Mouse (Mus musculus): ENCODE results near the gene Bach1. TPM values are rescaled to one million over a fixed set of nuclear protein-coding genes. Genes with fewer than 3 reads are reported as not detected.
"Not testable (repeated sequence)": the region's sequence is repeated elsewhere in the genome, so short reads cannot be mapped to it uniquely, and the experiment has no call there.

Gene Bach1
- polyA plus RNA-seq, 1 experiment from 2014 or later, result 9.6 TPM

GRCm38 (mm10) chr16:87671336-87671735, 27.4 kb upstream of the Bach1 start:
- 68% methylated on average over 12 of the region's 12 CpGs for WGBS
- H3K9me3 ChIP-seq (replicated peaks; ENCODE audit: control insufficient read depth, low read length), result no peaks in the 10 kb centered on the region
- no peak overlapping the region for H3K9ac ChIP-seq (ENCODE audit: low read length)
- no peaks in the 10 kb centered on the region for H3K36me3 ChIP-seq (ENCODE audit: control insufficient read depth, insufficient read depth, low read length)
- 0 out of 2 replicates have a peak, but pooled peaks cover 3% of the 10 kb centered on the region for H3K4me1 ChIP-seq (ENCODE audit: control insufficient read depth, insufficient read depth, low read length)
- H3K4me2 ChIP-seq (ENCODE audit: low read depth, low read length), result no peak overlapping the region
- H3K4me3 ChIP-seq (replicated peaks; ENCODE audit: low read length), result no peak overlapping the region
- no peak overlapping the region for H3K27ac ChIP-seq (ENCODE audit: low read length)
- no peak for ATAC-seq (ENCODE audit: insufficient read depth, low FRiP score)
- H3K27me3 ChIP-seq (ENCODE audit: control insufficient read depth, insufficient read depth, low read length), result no peaks in the 10 kb centered on the region

- Histone ChIP-seq H3K36me3 (ENCODE audit: control insufficient read depth, insufficient read depth, low read length) (no peaks in the 10 kb centered on the region), H3K27me3 (ENCODE audit: control insufficient read depth, insufficient read depth, low read length) (no peaks in the 10 kb centered on the region), H3K9ac (ENCODE audit: low read length) (no peak overlapping the region), H3K4me1 (ENCODE audit: control insufficient read depth, insufficient read depth, low read length) (0 out of 2 replicates have a peak, but pooled peaks cover 3% of the 10 kb centered on the region), H3K4me3 (replicated peaks; ENCODE audit: low read length) (no peak overlapping the region), H3K27ac (ENCODE audit: low read length) (no peak overlapping the region), H3K4me2 (ENCODE audit: low read depth, low read length) (no peak overlapping the region), H3K9me3 (replicated peaks; ENCODE audit: control insufficient read depth, low read length) (no peaks in the 10 kb centered on the region)
- no peak for ATAC-seq (ENCODE audit: insufficient read depth, low FRiP score)
- WGBS, result 71% methylated on average over 7 of the region's 7 CpGs
Observed at GRCm38 (mm10) chr16:87673155-87673554, 25.6 kb upstream of the Bach1 start.

- H3K9ac ChIP-seq (ENCODE audit: low read length), result no peak overlapping the region
- 0 out of 2 replicates have a peak, but pooled peaks cover 3% of the 10 kb centered on the region for H3K4me1 ChIP-seq (ENCODE audit: control insufficient read depth, insufficient read depth, low read length)
- 50% methylated on average over 10 of the region's 10 CpGs for WGBS
- no peaks in the 10 kb centered on the region for H3K27me3 ChIP-seq (ENCODE audit: control insufficient read depth, insufficient read depth, low read length)
- H3K27ac ChIP-seq (ENCODE audit: low read length), result no peak overlapping the region
- H3K36me3 ChIP-seq (ENCODE audit: control insufficient read depth, insufficient read depth, low read length), result no peaks in the 10 kb centered on the region
- H3K4me3 ChIP-seq (replicated peaks; ENCODE audit: low read length), result no peak overlapping the region
- H3K9me3 ChIP-seq (replicated peaks; ENCODE audit: control insufficient read depth, low read length), result no peaks in the 10 kb centered on the region
- no peak for ATAC-seq (ENCODE audit: insufficient read depth, low FRiP score)
- no peak overlapping the region for H3K4me2 ChIP-seq (ENCODE audit: low read depth, low read length)
Observed at GRCm38 (mm10) chr16:87676182-87676581, 22.6 kb upstream of the Bach1 start.

- H3K4me1 ChIP-seq (ENCODE audit: control insufficient read depth, insufficient read depth, low read length), result no peaks in the 10 kb centered on the region
- no peak; the same call in 1 of the 2 replicates for ATAC-seq (ENCODE audit: insufficient read depth, low FRiP score)
- 0 out of 2 replicates have a peak overlapping the region, but pooled peaks have one; percentile 6 for H3K4me2 ChIP-seq (ENCODE audit: low read depth, low read length)
- no peak overlapping the region for H3K4me3 ChIP-seq (replicated peaks; ENCODE audit: low read length)
- H3K27me3 ChIP-seq (ENCODE audit: control insufficient read depth, insufficient read depth, low read length), result no peaks in the 10 kb centered on the region
- H3K9me3 ChIP-seq (replicated peaks; ENCODE audit: control insufficient read depth, low read length), result no peaks in the 10 kb centered on the region
- no peak overlapping the region for H3K9ac ChIP-seq (ENCODE audit: low read length)
- H3K36me3 ChIP-seq (ENCODE audit: control insufficient read depth, insufficient read depth, low read length), result no peaks in the 10 kb centered on the region
- WGBS, result 56% methylated on average over 11 of the region's 11 CpGs
- no peak overlapping the region for H3K27ac ChIP-seq (ENCODE audit: low read length)
Observed at GRCm38 (mm10) chr16:87678667-87679066, 20.1 kb upstream of the Bach1 start.

GRCm38 (mm10) chr16:87680912-87681634, 17.7 kb upstream of the Bach1 start:
- H3K4me1 ChIP-seq (ENCODE audit: control insufficient read depth, insufficient read depth, low read length), result no peaks in the 10 kb centered on the region
- no peak overlapping the region for H3K4me3 ChIP-seq (replicated peaks; ENCODE audit: low read length)
- H3K27ac ChIP-seq (ENCODE audit: low read length), result no peak overlapping the region
- ATAC-seq (ENCODE audit: insufficient read depth, low FRiP score), result no peak
- no peak overlapping the region for H3K4me2 ChIP-seq (ENCODE audit: low read depth, low read length)
- H3K9ac ChIP-seq (ENCODE audit: low read length), result no peak overlapping the region
- no peaks in the 10 kb centered on the region for H3K36me3 ChIP-seq (ENCODE audit: control insufficient read depth, insufficient read depth, low read length)
- 83% methylated on average over 9 of the region's 9 CpGs for WGBS
- H3K27me3 ChIP-seq (ENCODE audit: control insufficient read depth, insufficient read depth, low read length), result no peaks in the 10 kb centered on the region
- H3K9me3 ChIP-seq (replicated peaks; ENCODE audit: control insufficient read depth, low read length), result no peaks in the 10 kb centered on the region

- no peak overlapping the region for H3K9ac ChIP-seq (ENCODE audit: low read length)
- 47% methylated on average over 3 of the region's 3 CpGs for WGBS
- no peaks in the 10 kb centered on the region for H3K9me3 ChIP-seq (replicated peaks; ENCODE audit: control insufficient read depth, low read length)
- H3K4me2 ChIP-seq (ENCODE audit: low read depth, low read length), result no peak overlapping the region
- H3K27me3 ChIP-seq (ENCODE audit: control insufficient read depth, insufficient read depth, low read length), result no peaks in the 10 kb centered on the region
- no peak overlapping the region for H3K4me3 ChIP-seq (replicated peaks; ENCODE audit: low read length)
- no peaks in the 10 kb centered on the region for H3K4me1 ChIP-seq (ENCODE audit: control insufficient read depth, insufficient read depth, low read length)
- ATAC-seq (ENCODE audit: insufficient read depth, low FRiP score), result no peak
- no peak overlapping the region for H3K27ac ChIP-seq (ENCODE audit: low read length)
- no peaks in the 10 kb centered on the region for H3K36me3 ChIP-seq (ENCODE audit: control insufficient read depth, insufficient read depth, low read length)
Observed at GRCm38 (mm10) chr16:87681848-87682247, 16.9 kb upstream of the Bach1 start.

GRCm38 (mm10) chr16:87686458-87686857, 12.3 kb upstream of the Bach1 start:
- 49% methylated on average over 1 of the region's 1 CpGs for WGBS

GRCm38 (mm10) chr16:87687346-87687745, 11.4 kb upstream of the Bach1 start:
- Histone ChIP-seq H3K4me1 (ENCODE audit: control insufficient read depth, insufficient read depth, low read length) (no peaks in the 10 kb centered on the region), H3K4me3 (replicated peaks; ENCODE audit: low read length) (no peak overlapping the region), H3K36me3 (ENCODE audit: control insufficient read depth, insufficient read depth, low read length) (no peaks in the 10 kb centered on the region), H3K4me2 (ENCODE audit: low read depth, low read length) (no peak overlapping the region), H3K9me3 (replicated peaks; ENCODE audit: control insufficient read depth, low read length) (no peaks in the 10 kb centered on the region), H3K27me3 (ENCODE audit: control insufficient read depth, insufficient read depth, low read length) (no peaks in the 10 kb centered on the region), H3K27ac (ENCODE audit: low read length) (no peak overlapping the region), H3K9ac (ENCODE audit: low read length) (no peak overlapping the region)
- ATAC-seq (ENCODE audit: insufficient read depth, low FRiP score), result no peak
- WGBS, result 76% methylated on average over 3 of the region's 3 CpGs

More at GRCm38 (mm10) chr16:87686458-87686857, 12.3 kb upstream of the Bach1 start:
- ATAC-seq (ENCODE audit: insufficient read depth, low FRiP score), result no peak
- Histone ChIP-seq H3K9ac (ENCODE audit: low read length) (no peak overlapping the region), H3K36me3 (ENCODE audit: control insufficient read depth, insufficient read depth, low read length) (no peaks in the 10 kb centered on the region), H3K9me3 (replicated peaks; ENCODE audit: control insufficient read depth, low read length) (no peaks in the 10 kb centered on the region), H3K4me1 (ENCODE audit: control insufficient read depth, insufficient read depth, low read length) (no peaks in the 10 kb centered on the region), H3K4me2 (ENCODE audit: low read depth, low read length) (no peak overlapping the region), H3K27me3 (ENCODE audit: control insufficient read depth, insufficient read depth, low read length) (no peaks in the 10 kb centered on the region), H3K27ac (ENCODE audit: low read length) (no peak overlapping the region), H3K4me3 (replicated peaks; ENCODE audit: low read length) (no peak overlapping the region)

GRCm38 (mm10) chr16:87688328-87688727, 10.4 kb upstream of the Bach1 start:
- not testable (repeated sequence) for H3K9ac ChIP-seq (ENCODE audit: low read length); H3K27ac ChIP-seq (ENCODE audit: low read length); H3K36me3 ChIP-seq (ENCODE audit: control insufficient read depth, insufficient read depth, low read length); H3K4me2 ChIP-seq (ENCODE audit: low read depth, low read length); H3K4me3 ChIP-seq (replicated peaks; ENCODE audit: low read length); H3K9me3 ChIP-seq (replicated peaks; ENCODE audit: control insufficient read depth, low read length); ATAC-seq (ENCODE audit: insufficient read depth, low FRiP score); H3K4me1 ChIP-seq (ENCODE audit: control insufficient read depth, insufficient read depth, low read length); H3K27me3 ChIP-seq (ENCODE audit: control insufficient read depth, insufficient read depth, low read length)
- WGBS, result 97% methylated on average over 3 of the region's 3 CpGs

Data from stomach, embryonic 16.5 days (tissue).